Mouse (Mus musculus) brain, embryonic 14.5 days (tissue): ENCODE results near the gene Blm.

Experiments used
- CTCF ChIP-seq: fragments of 200-500 bp; IDR thresholded peaks from 2 replicates; pipeline ENCODE4 v1.5.1; 2012; ENCODE audit warnings: inconsistent platforms, mild to moderate bottlenecking, moderate library complexity, borderline replicate concordance; ENCODE audit not compliant: insufficient read depth, insufficient read length; ENCODE audit errors: extremely low read depth
- POLR2A ChIP-seq: fragments of 200-500 bp; IDR thresholded peaks from 2 replicates; pipeline ENCODE4 v1.6.1; 2012; ENCODE audit warnings: mild to moderate bottlenecking, inconsistent platforms, borderline replicate concordance; ENCODE audit not compliant: poor library complexity, insufficient read depth, insufficient read length, severe bottlenecking; ENCODE audit errors: extremely low read depth

DNA sequence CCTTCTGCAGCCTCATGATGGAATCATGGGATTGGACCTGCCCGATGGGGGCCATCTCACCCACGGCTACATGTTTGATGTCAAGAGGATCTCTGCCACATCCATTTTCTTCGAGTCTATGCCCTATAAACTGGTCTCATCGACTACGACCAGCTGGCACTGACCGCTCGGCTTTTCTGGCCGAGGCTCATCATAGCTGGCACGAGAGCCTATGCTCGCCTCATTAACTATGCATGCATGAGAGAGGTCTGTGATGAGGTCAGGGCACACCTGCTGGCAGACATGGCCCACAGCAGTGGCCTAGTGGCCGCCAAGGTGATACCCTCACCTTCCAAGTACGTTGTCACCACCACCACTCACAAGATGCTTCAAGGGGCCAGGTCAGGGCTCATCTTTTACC lies 105.3 kb downstream of the Blm start:
- TF ChIP-seq CTCF = no peak
- TF ChIP-seq POLR2A = no peak
